Mouse (Mus musculus) CH12F3 (cell line): ENCODE results near the gene Sema3a.
"Not testable (repeated sequence)": the region's sequence is repeated elsewhere in the genome, so short reads cannot be mapped to it uniquely, and the experiment has no call there.

Source experiments
- in situ Hi-C: fragments of 300-500 bp; cut with MboI; formaldehyde crosslinking; loops from 2 replicates; pipeline ENCODE4 v1.14.3; 2020; ENCODE audit warnings: low sequenced_read_pairs

Sema3a gene

GRCm38 (mm10) chr5:13547472-13548209, 422.4 kb downstream of the Sema3a start:
- in situ Hi-C loops, result no loop called here

- in situ Hi-C loops, result no loop called here
These were observed 423.0 kb downstream of the Sema3a start for GRCm38 (mm10) chr5:13548210-13548554.

DNA sequence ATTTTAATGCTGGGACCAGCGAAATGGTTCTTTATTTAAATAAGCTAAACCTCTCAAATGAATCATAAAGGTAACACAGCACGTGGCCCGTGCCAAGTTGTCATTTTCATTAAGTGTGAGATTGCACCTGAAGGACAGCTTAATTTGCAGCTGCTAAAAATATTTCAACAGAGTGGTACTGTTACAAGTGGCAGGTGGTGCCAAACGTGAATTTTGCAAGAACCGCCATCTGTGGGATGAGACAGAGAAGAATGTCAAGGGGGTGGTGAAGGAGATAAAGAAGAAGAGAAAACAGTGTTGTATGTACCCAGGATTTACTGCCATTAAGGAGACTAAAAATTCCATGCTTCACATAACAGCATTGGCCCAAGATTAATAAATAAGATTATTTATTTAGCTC, 423.9 kb downstream of the Sema3a start:
- in situ Hi-C loops, result no loop called here

DNA sequence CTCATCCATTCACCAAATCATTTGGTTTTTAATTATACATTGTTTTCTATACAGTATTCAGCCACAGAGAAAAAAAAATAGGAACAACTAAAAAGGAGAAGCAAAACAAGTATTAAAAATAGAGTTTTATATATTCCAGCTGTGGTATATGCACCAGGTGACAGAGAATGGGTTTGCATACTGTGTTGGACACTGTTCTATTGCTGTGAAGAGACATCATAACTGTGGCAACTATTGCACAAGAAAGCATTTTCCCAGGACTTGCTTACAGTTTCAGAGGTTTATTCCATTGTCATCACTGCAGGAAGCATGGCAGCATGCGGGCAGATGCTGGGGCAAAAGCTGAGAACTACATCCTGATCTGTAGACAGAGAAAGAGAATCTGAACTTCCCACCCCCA, 425.7 kb downstream of the Sema3a start:
- in situ Hi-C loops, result no loop called here

- in situ Hi-C loops, result no loop called here
These were observed 432.0 kb downstream of the Sema3a start for GRCm38 (mm10) chr5:13557257-13557656.

- in situ Hi-C loops, result no loop called here
These were observed 448.7 kb downstream of the Sema3a start for GRCm38 (mm10) chr5:13573867-13574266.

GRCm38 (mm10) chr5:13579123-13579522, 453.9 kb downstream of the Sema3a start:
- in situ Hi-C loops, result no loop called here

DNA sequence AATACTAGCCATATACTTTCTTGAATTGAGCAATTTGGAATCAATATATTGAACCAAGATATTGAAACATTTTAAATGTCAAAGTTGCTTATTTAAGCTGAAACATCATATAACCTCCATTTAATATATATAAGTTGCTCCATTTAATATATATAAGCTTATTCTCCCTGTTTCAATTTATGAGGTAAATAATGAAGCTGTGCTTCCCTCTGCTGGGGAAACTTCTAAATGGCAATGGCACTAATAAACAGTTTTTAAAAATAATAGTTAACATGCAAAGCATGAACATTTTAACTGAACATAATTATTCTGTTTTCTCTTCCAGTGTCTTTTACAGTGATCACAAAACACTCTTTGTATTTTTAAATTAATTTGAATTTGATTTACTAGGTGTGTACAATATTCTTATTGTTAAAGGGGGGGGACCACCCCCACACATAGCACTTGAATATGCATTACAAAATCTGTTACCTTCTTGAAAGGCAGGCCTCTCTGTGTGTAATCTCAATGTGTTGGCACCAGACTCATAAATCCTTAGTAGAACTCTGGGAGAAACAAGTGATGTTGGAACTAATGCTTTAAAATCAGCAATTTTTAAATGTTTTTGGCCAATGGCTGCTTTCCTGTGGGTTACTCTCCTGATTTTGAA, 460.5 kb downstream of the Sema3a start:
- in situ Hi-C loops, result no loop called here

DNA sequence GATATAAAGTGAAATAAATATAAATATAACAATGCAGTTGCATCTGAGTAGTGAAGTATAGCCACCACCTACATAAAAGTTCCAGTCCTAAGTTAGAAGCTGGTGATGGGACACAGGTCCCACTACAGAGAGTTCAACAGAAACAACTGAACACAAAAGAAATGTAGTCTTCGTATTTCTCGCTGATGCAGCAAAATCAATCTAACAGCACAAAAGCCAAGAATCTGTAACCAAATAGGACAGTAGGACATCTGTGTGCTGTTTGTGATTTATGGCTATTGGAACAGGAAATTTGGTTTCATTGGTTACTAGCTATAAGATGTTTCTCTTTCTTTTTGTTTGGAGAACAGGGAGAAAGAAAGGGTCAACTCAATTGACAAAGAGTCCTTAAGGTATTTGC, 469.2 kb downstream of the Sema3a start:
- in situ Hi-C loops, result no loop called here

- in situ Hi-C loops, result no loop called here
These were observed 486.4 kb downstream of the Sema3a start for GRCm38 (mm10) chr5:13611631-13612030.

DNA sequence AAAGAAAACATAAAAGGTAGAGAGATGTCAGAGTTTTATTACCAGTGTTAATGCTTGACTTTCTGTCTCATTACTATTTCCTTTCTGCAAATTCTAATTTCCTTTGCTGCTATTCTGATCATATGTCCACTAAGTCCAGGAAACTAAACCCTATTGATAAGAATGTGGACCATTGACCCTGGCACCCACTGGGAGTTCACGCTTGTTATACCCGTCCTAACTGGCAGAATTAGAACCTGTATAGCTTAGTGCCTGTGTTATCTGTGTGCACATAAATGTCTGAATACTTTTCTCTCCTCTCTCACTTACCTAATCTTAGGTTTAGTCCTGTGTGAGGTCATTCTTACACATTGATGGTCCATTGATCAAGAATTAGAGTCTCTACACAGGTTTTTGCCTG, 486.9 kb downstream of the Sema3a start:
- in situ Hi-C loops, result no loop called here

DNA sequence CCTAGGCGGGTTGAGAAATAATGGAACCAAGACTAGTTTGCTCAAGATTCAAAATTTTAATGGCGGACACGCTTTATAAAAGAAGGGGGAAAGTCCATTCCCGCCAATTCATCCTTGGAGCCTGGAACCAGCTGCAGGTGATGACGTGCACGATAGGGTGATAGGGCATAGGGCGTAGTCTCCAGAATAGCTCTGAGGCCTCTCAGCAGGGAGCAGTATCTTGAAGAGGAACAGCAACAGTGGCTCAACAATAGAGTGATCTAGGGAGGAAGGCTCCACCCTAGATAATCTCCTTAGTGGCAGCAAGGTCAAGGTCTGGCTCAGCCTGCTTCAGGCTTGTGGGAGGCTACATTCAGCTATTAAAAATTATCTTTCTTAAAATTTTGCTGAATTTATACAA, 489.4 kb downstream of the Sema3a start:
- in situ Hi-C loops, result not testable (repeated sequence)

DNA sequence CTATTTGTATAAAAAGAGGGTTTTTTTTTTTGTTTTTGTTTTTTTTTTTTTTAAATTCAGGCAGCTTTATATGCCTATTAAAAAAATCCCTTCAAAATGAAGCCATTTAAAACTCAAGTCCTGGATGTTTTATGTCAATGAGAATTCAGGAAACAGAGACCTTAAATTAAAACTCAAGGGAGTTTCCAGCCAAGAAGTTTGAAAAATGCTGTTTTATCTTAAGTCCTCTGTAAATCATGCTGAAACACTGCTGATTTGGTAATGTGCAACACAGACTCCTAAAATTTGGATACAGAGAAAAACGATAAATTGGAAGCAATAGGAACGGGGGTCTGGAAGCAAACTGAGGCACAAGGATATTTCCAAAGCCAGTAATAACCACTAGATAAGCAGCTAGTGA, 490.7 kb downstream of the Sema3a start:
- in situ Hi-C loops, result no loop called here

- in situ Hi-C loops, result no loop called here
These were observed 497.4 kb downstream of the Sema3a start for GRCm38 (mm10) chr5:13622578-13622977.

- in situ Hi-C loops, result no loop called here
These were observed 499.5 kb downstream of the Sema3a start for GRCm38 (mm10) chr5:13624754-13625153.

DNA sequence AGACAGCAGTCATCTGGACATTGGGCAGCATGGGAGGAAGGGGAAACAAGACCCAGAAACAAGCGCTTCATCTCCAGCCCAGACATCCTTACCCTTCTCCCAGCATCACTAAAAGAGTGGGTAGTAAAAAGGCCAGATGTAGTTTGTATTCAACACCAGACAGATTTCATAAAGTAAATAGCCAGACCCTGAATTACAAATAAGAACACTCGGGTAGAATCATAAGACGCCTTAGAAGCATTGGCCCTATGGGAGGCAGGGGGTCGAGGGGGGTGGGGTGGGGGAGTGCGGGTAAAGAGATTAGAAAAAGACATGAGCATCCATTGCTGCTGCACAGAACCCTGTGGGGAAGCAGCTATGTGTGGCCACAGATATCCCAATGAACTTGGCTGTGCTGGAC, 500.9 kb downstream of the Sema3a start:
- in situ Hi-C loops, result no loop called here

DNA sequence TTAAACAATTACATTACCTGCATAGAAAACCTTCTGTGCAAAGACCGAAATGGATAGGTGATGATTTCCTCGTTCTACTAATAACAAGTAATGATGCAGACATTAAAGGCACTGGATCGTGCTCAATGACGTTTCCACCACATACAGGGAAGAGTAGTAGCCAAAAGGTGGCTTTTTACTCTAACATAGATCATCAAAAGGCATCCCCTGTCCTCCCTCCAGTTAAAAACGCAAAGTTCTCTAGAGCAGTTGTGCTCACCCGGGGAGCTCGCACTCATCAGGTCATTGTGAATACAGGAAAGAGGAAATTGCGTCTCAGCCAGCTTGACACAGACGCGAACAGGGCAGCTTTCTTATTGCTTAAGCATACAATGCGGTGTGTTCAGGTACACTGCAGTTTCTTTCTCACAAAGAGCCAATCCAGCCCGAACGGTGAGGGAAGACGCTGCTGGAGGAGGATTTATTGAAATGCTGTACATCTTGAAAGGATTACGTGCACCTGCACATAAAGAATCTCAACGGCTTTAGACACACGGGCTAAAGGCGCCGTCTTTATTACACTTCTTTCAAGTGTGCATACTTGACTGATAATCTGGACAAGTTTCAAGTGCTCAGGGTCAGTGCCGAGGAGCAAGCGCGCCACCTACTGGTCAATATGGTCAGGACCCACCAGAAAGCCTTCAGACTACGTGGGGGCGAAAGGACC, 503.5 kb downstream of the Sema3a start:
- in situ Hi-C loops, result no loop called here

DNA sequence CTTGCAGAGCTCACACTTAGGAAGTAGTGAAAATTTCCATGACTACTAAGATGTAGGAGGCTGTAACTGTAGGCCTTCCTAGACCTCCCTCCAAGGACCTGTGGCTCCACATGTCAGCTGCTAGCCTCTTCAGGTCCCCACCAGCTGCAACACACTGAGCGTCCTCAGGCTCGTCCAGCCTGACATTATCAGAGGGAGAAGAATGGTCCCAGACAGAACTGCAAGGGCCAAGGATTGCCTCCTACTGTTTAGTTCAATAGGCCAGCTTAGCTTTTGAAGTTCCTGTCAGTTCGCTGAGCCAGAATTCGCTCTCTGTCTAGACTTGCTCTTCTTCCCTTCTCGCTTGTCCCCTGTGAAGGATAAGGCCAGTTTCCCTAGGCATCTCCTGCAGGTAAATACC, 504.7 kb downstream of the Sema3a start:
- in situ Hi-C loops, result no loop called here

DNA sequence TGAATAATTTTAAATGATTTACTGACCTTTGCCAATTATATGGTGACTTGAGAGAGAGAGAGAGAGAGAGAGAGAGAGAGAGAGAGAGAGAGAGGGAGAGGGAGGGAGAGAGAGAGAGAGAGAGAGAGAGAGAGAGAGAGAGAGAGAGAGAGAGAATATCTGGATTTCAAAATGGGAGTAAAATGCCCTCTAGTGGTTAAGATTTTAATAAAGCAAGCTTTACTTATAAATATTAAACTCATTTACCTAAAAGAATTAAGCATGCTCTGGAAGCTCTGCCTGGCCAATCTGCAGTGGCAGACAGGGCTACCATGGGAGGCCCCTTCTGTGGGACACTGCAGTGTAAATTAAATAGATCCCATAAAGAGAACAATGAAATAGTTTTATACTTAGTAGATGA, 505.5 kb downstream of the Sema3a start:
- in situ Hi-C loops, result no loop called here

- in situ Hi-C loops, result no loop called here
These were observed 511.0 kb downstream of the Sema3a start for GRCm38 (mm10) chr5:13636237-13636636.
